Mouse (Mus musculus): ENCODE data around the gene Ncam2.

DNA sequence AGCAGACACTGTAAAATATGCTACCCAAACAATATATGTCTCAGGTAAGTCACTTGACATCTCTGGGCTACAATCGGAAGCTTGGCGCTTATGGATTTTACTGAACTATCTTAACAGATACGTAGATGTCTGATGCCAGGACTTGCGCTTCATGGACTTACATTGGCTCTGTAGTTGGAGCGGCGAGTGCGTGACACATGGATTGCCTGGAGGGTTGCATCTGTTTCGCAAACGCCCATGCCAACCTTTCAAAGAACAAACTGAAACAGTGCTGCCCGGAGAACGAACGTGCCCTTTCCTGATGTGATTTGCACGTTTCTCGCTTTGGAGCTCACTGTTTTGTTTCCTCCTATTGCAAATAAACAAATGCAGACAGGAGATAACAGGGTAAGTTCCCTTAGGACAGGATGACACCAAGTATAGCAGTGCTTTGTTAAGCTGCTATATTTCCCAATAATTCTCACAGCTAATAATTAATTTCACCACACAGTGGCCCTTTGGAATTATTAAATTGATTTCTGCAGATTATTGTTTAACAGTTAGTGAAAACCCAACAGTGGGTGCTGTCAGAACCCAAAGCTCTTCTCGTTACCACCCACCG is 12.8 kb upstream of the Ncam2 start:
- TF ChIP-seq CTCF (IDR thresholded peaks at IDR 0.05; ENCODE audit: low read depth), result no peak
- TF ChIP-seq EP300 (IDR thresholded peaks at IDR 0.05; ENCODE audit: low read depth), result no peak

All from liver, postnatal 0 days (tissue).